In the genomic region with DNA sequence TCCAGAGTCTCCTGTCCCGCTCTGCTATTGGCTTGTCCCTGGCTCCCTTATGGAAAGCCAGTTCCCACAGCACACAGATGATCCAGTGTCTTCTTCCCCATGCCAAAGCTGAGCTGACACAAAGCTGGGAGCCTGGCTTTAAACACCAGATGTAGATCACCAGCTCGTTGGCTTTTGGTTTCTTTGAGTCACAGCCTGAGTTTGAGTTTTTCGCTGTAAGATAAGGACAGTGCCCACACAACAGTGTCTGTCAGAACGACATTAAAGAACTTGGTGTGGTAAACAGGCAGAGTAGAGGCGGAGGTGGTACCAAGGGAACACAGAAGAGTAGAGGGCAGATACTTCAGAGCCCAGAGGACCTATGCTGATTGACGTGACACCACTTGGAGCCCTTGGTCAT, we compare ENCODE assay signal across 16 mouse cellular contexts.
"Had no signal": no experiment of that assay in that cellular context is flagged by ENCODE, and none has a peak within 500 bp of the region (broad histone marks: within the 10 kb centered on the region; RNA-seq: fewer than 3 reads in every experiment).

No protein-coding gene starts in this region.

- H3K27me3 ChIP-seq: midbrain, embryonic 12.5 days; neural tube, embryonic 13.5 days; neural tube, embryonic 15.5 days; stomach, embryonic 15.5 days had no signal

- H3K36me3 ChIP-seq: midbrain, embryonic 12.5 days; neural tube, embryonic 13.5 days; neural tube, embryonic 15.5 days; stomach, embryonic 15.5 days had no signal

- H3K9me3 ChIP-seq: midbrain, embryonic 10.5 days; midbrain, embryonic 12.5 days; neural tube, embryonic 13.5 days; neural tube, embryonic 15.5 days; stomach, embryonic 15.5 days had no signal

- ATAC-seq: midbrain, embryonic 16.5 days had no signal

- H3K4me3 ChIP-seq: midbrain, embryonic 10.5 days; midbrain, embryonic 12.5 days; myocyte; neural tube, embryonic 13.5 days; neural tube, embryonic 15.5 days; stomach, embryonic 15.5 days had no signal

- DNase-seq: lung, adult 18-20 months; lung, embryonic 14.5 days; lung, postnatal 10 days; midbrain, embryonic 14.5 days; right cerebral cortex, postnatal 14 days; thymus, adult 2 months; thymus, postnatal 25 days; thymus, postnatal 4 days had no signal

- H3K9ac ChIP-seq: lung, embryonic 14.5 days; midbrain, embryonic 12.5 days; neural tube, embryonic 13.5 days; neural tube, embryonic 15.5 days; stomach, embryonic 15.5 days had no signal

- H3K4me2 ChIP-seq: lung, embryonic 14.5 days; midbrain, embryonic 12.5 days; neural tube, embryonic 13.5 days; neural tube, embryonic 15.5 days; stomach, embryonic 15.5 days had no signal

- H3K4me1 ChIP-seq: stomach, embryonic 15.5 days had no signal

- H3K27ac ChIP-seq: midbrain, embryonic 10.5 days; midbrain, embryonic 12.5 days; neural tube, embryonic 13.5 days; neural tube, embryonic 15.5 days; stomach, embryonic 15.5 days; stomach, postnatal 0 days had no signal
